8 mouse cellular contexts compared by ENCODE assay signal in genomic region chr13:47017259-47017658, GRCm38 (mm10). TPM values are rescaled to one million over a fixed set of nuclear protein-coding genes. Genes with fewer than 3 reads are reported as not detected.
A peak's percentile ranks its signal among the peaks of the same experiment; 100 is the strongest.
DNase-seq lines count a peak whose midpoint lies in the region; ATAC-seq and TF ChIP-seq lines count a peak whose summit lies in the region.

No protein-coding gene starts in this region.

- H3K27ac ChIP-seq in layer of hippocampus, adult 2 months, result no peak overlapping the region
- H3K27ac ChIP-seq in lung, embryonic 16.5 days (ENCODE audit: low read length), result no peak overlapping the region

- peak; percentile 19 for DNase-seq in CD4-positive helper T cell, adult 2 months (ENCODE audit: low read depth, low spot score)
- peak; percentile 57 for DNase-seq in R1 (ENCODE audit: low read depth, low spot score)
- DNase-seq in embryo, embryonic 10 days (ENCODE audit: low spot score), result peak; percentile 76
- DNase-seq in heart, postnatal 25 days (ENCODE audit: low spot score), result peak; percentile 17
- peak; percentile 67 for DNase-seq in layer of hippocampus, adult 2 months (ENCODE audit: low spot score in 2 of 2)
- DNase-seq in right cerebral cortex, postnatal 25 days, result peak; percentile 66
- DNase-seq in natural killer cell, adult 2 months (ENCODE audit: low spot score in 2 of 2), result no peak

- WGBS in lung, embryonic 16.5 days, result 40% methylated on average over 5 of the region's 5 CpGs

- H3K4me2 ChIP-seq in lung, embryonic 16.5 days (ENCODE audit: low read depth, low read length), result no peak overlapping the region

- H3K27me3 ChIP-seq in lung, embryonic 16.5 days (ENCODE audit: control insufficient read depth, insufficient read depth, low read depth, low read length), result no peaks in the 10 kb centered on the region

- intact Hi-C loops in heart, postnatal 25 days (cut with DNase I), result loop anchor here (1.0 kb wide), 1 partner anchor 181 kb away; no protein-coding TSS in a partner anchor

- TF ChIP-seq CTCF in layer of hippocampus, adult 2 months (conservative IDR thresholded peaks at IDR 0.05), result peak; percentile 94

- no peak overlapping the region for H3K9ac ChIP-seq in lung, embryonic 16.5 days (ENCODE audit: low read length)

- no peaks in the 10 kb centered on the region for H3K36me3 ChIP-seq in lung, embryonic 16.5 days (ENCODE audit: control insufficient read depth, insufficient read depth, low read length)

- no peak overlapping the region for H3K4me3 ChIP-seq in layer of hippocampus, adult 2 months
- no peak overlapping the region for H3K4me3 ChIP-seq in lung, embryonic 16.5 days (ENCODE audit: low read length)

- ATAC-seq in lung, embryonic 16.5 days (ENCODE audit: low read depth), result peak; percentile 58; the same call in 1 of the 2 replicates

- H3K9me3 ChIP-seq in lung, embryonic 16.5 days (ENCODE audit: control insufficient read depth, low read length), result peaks cover 3% of the 10 kb centered on the region; the same call in 1 of the 2 replicates

- H3K4me1 ChIP-seq in lung, embryonic 16.5 days (replicated peaks; ENCODE audit: control insufficient read depth, insufficient read depth, low read length), result no peaks in the 10 kb centered on the region; the same call in 1 of the 2 replicates

RNA-seq across cellular contexts. Expression of gene Nhlrc1, which starts 2.6 kb away (rescaled TPM):
- total RNA-seq in heart, postnatal 25 days (2021), result 1 to 10 TPM; 5.6 to 6.2 TPM
- 10 to 100 TPM; 16.5 to 18.9 TPM for total RNA-seq in layer of hippocampus, adult 2 months (2021)
- 2.6 and 2.8 TPM in 2 replicates for polyA plus RNA-seq in lung, embryonic 16.5 days (2015; fragmentation: Nextera tagmentation; extraction: Ambion mirVana)

RNA-seq across cellular contexts. Expression of gene Kdm1b, which starts 26.0 kb away (rescaled TPM):
- total RNA-seq in heart, postnatal 25 days (2021), result 10 to 100 TPM in 1 of 2 experiments, 1 to 10 TPM in 1; 8.2 to 10.4 TPM
- total RNA-seq in layer of hippocampus, adult 2 months (2021), result 1 to 10 TPM; 7.5 to 9.8 TPM
- 10.7 and 11.5 TPM in 2 replicates for polyA plus RNA-seq in lung, embryonic 16.5 days (2015; fragmentation: Nextera tagmentation; extraction: Ambion mirVana)

RNA-seq across cellular contexts. Expression of gene Tpmt, which starts 27.3 kb away (rescaled TPM):
- total RNA-seq in heart, postnatal 25 days (2021), result 1 to 10 TPM; 4.9 to 6.0 TPM
- total RNA-seq in layer of hippocampus, adult 2 months (2021), result 10 to 100 TPM; 10.5 to 12.4 TPM
- 22.6 and 24.8 TPM in 2 replicates for polyA plus RNA-seq in lung, embryonic 16.5 days (2015; fragmentation: Nextera tagmentation; extraction: Ambion mirVana)

Comparison
In these comparisons a context has a peak if more than half of its experiments do, and no peak if none do; other contexts are left out.
1. DNase-seq: peak in CD4-positive helper T cell, adult 2 months (single experiment), R1 (single experiment), embryo, embryonic 10 days (single experiment), heart, postnatal 25 days (single experiment), layer of hippocampus, adult 2 months (2 of 2) and right cerebral cortex, postnatal 25 days (single experiment); none in natural killer cell, adult 2 months (0 of 2).